Mouse (Mus musculus): ENCODE measurements around the gene Olfr173.

Olfr173 gene

GRCm38 (mm10) chr16:58800168-58800567 is at the start of gene Olfr173:
Olfr173 (minus strand) TSS chr16:58800268.
- no peak for DNase-seq

- DNase-seq = no peak
These were observed 26.8 kb upstream of the Olfr173 start, which contains the start of gene Olfr175-ps1 for GRCm38 (mm10) chr16:58826732-58827319. Olfr175-ps1 (minus strand) TSS chr16:58826782.

DNA sequence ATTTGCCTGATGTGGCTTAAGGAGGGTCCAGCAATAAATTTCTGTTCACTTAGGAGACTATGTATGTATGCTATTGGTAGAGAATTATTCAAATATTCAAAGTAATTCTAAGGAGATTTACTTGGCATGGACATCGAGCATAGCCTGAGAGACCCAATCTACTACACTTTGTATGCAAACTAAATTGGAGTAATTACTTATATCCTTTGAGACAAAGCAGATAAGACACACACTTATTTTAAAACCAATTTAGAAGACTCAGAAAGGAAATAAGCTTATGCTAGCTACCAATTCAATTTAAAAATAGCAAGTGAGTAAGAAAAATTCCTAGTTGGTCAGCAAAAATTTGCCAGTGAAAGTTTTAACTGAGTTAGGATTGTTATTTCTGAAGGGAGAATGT is 37.0 kb downstream of the Olfr173 start, which contains the start of gene Olfr172:
Olfr172 (minus strand) TSS at position 101 of the 400 bp plus-strand sequence.
- DNase-seq = no peak

GRCm38 (mm10) chr16:58756191-58756590 is 43.9 kb downstream of the Olfr173 start:
- no peak for DNase-seq

DNA sequence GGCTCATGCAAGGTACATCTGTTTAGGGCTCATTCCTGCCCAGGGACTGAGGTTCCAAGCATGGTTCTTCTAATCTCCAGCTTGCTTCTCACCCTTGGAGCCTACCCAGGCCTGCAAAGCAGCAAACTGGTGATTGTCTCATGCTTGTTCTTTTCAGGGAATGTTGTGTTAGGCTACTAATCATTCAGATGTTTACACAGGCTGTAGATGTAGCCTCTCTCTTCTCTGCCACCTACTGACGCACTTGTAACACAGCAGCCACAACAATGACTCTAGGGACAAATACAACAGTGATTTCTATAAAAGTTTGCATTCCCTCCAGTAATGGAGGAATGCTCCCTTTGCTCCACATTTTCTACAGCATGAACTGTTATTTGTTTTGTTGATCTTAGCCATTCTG is 48.8 kb downstream of the Olfr173 start:
- DNase-seq = no peak

DNA sequence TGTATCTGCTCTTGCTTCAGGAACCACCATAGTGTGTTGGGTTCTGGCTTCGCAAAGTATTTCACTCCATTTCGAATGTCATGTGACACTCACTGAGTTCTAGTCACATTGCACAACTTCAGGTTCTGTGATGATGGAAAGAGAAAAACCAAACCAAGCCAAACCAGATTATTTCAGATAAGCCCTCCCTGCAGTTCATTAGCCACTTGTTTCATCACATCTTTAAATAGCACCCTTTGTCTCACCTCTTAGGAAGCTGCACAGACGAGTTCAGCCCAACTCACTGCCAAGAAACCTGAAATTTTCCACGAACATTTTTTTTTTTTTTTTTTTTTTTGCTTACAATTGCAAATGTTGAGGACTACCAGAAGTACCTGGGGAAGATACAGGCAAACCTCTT is 53.4 kb downstream of the Olfr173 start:
- no peak for DNase-seq

Measured in lung, postnatal 10 days (tissue).